Mouse (Mus musculus) pancreas, adult 10 weeks (tissue): ENCODE data around the gene Ptprh. TPM values are rescaled to one million over a fixed set of nuclear protein-coding genes. Genes with fewer than 3 reads are reported as not detected.

Experiments
- polyA plus RNA-seq: library from polyadenylated mRNA; stranded (reverse); fragments of 350-450 nt; fragmentation: Illumina TruSeq; extraction: RNeasy Lipid Tissue Mini Kit (QIAGEN cat#74804); gene quantifications from one replicate; pipeline ENCODE4 v1.2.3, GENCODE M21; 2015; ENCODE audit warnings: low read depth, low replicate concordance; ENCODE audit not compliant: insufficient read depth

Ptprh gene
- polyA plus RNA-seq: not detected

DNA sequence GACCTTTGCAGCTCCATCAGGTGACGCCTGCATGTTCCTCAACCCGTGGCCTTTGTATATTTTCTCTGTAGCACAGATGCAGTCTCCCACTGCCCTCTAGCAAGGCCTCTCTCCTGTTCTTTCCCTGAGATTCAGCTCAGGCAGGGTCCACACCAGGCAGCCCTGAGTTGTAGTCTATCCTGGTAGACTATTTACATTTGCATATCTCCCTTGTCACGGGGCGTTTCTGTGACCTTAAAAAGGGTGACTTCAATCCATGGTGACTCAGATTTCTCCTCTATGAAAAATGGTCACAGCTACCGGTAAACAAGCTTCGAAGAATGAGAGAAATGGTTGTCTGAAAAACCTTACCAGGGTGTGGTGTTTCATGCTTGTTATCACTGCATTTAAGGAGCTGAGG is at the start of gene Ptprh:
Ptprh (minus strand) TSS at position 169 of the 400 bp plus-strand sequence.

DNA sequence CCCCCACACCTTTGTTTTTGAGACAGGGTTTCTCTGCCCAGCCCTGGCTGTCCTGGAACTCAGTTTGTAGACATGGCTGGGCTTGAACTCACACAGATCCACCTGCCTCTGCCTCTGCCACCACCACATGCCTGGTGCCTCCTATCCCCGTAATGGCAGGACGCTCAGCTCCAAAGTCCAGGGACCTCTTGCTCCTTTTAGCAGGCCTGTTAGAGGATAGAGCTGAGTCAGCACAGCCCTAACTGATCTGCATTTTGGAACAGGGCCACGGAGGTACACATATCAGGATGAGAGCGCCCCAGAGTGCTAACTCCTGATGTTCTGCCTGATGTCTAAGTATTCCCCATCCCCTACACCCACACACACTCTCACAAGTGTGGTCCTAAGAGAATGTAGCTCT is 27.2 kb upstream of the Ptprh start, which contains the start of gene Tmem86b:
Tmem86b (minus strand) TSS at position 392 of the 400 bp plus-strand sequence.

DNA sequence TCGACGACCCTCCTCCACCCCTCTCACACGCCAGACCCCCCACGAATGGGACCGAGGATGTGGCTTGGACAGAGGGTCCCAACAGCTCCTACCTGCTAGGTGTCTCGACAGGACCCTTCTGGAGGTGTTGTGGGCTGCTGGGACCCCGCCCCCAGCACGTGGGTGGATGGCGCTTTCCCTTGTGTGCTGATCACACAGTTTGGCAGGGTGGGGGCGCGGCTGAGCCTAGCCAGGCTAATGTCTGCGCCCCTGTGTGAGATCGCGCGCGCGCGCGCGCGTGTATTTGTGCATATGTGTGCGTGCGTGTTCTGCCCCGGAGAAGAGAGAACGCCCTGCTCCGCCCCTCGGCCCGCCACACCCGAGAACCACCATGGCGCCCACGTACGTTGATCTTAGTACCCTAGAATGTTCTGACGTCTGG is 56.6 kb downstream of the Ptprh start, which contains the start of gene Syt5:
Syt5 (minus strand) TSS at position 321 of the 421 bp plus-strand sequence.

DNA sequence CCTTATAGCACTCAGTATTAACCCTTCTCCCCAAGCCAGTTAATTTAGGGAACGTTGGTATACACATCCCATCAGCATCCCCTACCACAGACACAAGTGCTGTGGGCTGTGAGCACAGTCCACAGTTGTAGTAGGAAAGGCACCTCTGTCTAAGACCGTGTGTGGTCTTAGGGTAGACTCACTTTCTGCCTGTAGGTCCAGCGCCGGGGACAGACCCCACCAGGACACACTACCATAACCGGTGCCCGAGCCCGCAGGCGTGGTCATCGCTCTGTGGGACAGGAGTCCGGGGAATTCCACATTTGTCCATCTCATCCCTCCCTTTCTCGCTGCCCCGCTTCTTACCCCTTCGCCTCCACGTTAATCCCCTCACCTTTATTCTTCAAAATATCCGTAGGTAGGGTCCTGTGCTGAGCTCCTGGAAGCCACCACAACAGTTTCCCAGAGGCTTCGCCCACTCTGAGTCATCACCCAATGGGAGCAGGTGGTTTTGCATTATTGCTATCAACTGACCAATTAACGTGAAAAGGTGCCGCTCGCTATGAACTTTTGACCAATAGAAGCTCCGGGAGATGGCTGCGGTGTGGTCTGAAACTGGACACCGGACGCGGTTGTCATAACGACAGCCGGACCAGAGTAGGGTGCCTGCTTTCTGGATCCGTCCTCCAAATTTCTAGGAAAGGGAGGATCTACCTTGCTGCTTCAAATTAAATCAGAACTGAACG is 71.7 kb downstream of the Ptprh start, which contains the start of gene Dnaaf3:
Dnaaf3 (minus strand) TSS at position 449 of the 725 bp plus-strand sequence.

DNA sequence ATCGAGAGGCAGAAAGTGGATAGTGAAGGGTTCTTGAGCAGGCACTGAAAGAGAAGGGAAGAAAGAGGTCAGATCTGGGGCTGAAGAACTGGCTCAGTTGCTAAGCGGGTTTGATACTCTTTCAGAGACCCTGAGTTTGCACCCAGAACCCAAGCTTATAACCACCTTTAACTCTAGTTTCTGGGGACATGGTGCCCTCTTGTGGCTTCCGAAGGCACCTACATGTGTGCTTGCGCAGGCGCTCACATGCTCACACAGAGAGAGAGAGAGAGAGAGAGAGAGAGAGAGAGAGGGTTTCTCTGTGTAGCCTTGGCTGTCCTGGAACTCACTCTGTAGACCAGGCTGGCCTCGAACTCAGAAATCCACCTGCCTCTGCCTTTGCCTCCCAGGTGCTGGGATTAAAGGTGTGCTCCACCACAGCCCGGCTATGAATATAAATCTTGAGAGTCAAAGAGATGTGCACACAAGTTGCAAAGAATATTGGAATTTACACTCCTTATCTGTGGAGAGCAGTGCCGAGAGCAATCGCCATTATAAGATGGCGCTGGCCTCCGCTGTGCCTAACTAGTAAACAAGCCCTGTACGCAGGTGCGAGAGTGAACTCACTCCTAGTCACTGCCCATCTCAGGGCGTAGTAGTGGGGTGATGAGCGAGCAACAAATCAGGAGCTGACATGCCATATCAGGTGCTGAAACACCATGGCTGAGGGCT is 79.5 kb downstream of the Ptprh start, which contains the start of gene Tnni3:
Tnni3 (minus strand) TSS at position 18 of the 711 bp plus-strand sequence.

DNA sequence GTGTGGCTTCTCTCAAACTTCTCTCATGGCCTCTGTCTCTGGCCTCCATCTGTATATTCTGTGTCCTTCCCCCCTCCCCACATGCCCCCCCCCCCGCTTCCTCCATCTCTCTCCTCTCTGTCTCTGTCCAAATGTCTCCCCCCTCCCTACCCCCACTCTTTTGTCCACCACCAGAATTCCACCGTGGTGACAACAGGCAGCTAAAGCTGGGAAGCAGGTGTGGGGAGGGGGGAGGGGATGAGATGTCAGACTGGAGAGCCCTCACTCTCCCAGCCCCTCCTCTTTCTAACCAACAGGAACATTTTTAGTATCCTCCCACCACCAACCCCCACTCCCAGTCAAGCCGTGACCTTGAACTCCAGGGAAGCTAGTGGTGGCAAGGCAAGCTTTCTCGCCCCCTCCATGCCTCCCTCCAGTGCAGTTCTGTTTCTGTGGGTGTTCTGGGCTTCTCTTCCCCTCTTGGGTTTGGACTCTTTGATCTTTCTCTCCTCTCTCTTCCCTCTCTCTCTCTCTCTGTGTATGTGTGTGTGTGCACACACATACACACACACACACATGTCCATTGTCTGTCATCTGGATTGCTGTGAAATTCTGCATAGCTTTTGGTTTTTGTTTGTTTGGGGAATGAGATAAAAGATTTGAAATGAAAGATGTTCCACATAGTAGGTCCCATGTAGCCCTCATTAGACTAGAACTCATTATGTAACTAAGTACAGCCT is 87.3 kb downstream of the Ptprh start, which contains the start of gene Tnnt1:
Tnnt1 (minus strand) TSS at position 51 of the 719 bp plus-strand sequence.

DNA sequence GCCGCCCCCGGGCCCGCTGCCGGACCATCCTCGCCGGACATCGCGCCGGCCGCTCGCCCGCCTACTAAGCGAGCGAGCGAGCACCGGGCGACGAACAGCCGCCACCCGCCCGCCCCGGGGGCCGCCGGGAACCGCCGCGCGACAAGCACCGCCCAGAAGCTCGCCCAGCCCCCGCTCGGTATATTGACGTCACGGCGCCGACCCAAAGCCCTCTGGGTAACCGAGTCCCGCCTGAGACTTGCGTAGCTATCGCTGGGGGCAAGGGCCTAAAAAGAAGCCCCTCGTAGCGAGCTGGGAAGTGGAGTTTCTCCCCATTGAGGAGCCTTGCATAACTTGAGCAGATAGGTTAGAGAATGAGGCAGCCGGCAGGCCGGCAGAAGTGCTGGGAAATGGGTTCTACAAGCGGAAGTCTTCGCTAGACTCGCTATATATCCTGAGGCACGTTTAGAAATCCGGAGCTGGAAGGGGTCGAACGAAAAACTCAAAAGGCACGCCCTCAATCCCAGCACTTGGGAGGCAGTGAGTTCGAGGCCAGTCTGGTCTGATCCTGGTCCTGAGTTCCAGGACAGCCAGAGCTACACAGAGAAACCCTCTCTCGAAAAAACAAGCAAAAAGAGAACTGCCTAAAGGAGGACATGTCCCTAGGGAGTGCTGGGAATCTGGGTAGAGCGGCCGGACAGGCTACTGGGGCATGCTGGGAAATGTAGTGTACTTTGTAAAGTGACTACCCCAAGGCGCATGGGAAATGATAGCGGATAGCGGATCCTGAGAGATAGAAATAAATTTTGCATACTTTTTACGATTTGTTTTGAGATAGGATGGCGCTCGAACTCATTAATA is 102.1 kb downstream of the Ptprh start, which contains the start of gene Ppp1r12c:
Ppp1r12c (minus strand) TSS at position 123 of the 840 bp plus-strand sequence.

Other genes starting within 250 kb of the Ptprh start
- not detected for gene Gp6, start 206.3 kb downstream of the Ptprh start, polyA plus RNA-seq
- 2.6 TPM for gene Rdh13, start 158.4 kb downstream of the Ptprh start, polyA plus RNA-seq
- 1.0 TPM for gene Eps8l1, start 143.4 kb downstream of the Ptprh start, polyA plus RNA-seq
- 54.2 TPM for gene Ppp1r12c, start 102.4 kb downstream of the Ptprh start, polyA plus RNA-seq
- gene Tnnt1, start 87.7 kb downstream of the Ptprh start, polyA plus RNA-seq: not detected
- gene Tnni3, start 79.8 kb downstream of the Ptprh start, polyA plus RNA-seq: 7.7 TPM
- 0.48 TPM for gene Dnaaf3, start 71.6 kb downstream of the Ptprh start, polyA plus RNA-seq
- 2.9 TPM for gene Syt5, start 56.5 kb downstream of the Ptprh start, polyA plus RNA-seq
- 8.3 TPM for gene Tmem86b, start 27.4 kb upstream of the Ptprh start, polyA plus RNA-seq
- 12.0 TPM for gene Ppp6r1, start 55.0 kb upstream of the Ptprh start, polyA plus RNA-seq
- gene Hspbp1, start 81.0 kb upstream of the Ptprh start, polyA plus RNA-seq: 10.8 TPM
- gene Brsk1, start 86.6 kb upstream of the Ptprh start, polyA plus RNA-seq: 2.4 TPM
- not detected for gene Tmem150b, start 121.2 kb upstream of the Ptprh start, polyA plus RNA-seq
- gene Kmt5c, start 136.1 kb upstream of the Ptprh start, polyA plus RNA-seq: 21.1 TPM
- gene Cox6b2, start 149.1 kb upstream of the Ptprh start, polyA plus RNA-seq: 5.7 TPM
- not detected for gene Fam71e2, start 167.3 kb upstream of the Ptprh start, polyA plus RNA-seq
- gene Il11, start 178.8 kb upstream of the Ptprh start, polyA plus RNA-seq: not detected
- not detected for gene Tmem190, start 178.9 kb upstream of the Ptprh start, polyA plus RNA-seq
- 8.4 TPM for gene Tmem238, start 185.6 kb upstream of the Ptprh start, polyA plus RNA-seq
- 480 TPM for gene Rpl28, start 188.8 kb upstream of the Ptprh start, polyA plus RNA-seq
- gene Ube2s, start 208.5 kb upstream of the Ptprh start, polyA plus RNA-seq: 16.8 TPM
- gene Shisa7, start 240.7 kb upstream of the Ptprh start, polyA plus RNA-seq: 0.30 TPM